Mouse (Mus musculus): ENCODE data around the gene Ccdc136.
"Not testable (repeated sequence)": the region's sequence is repeated elsewhere in the genome, so short reads cannot be mapped to it uniquely, and the experiment has no call there.

Ccdc136 gene

DNA sequence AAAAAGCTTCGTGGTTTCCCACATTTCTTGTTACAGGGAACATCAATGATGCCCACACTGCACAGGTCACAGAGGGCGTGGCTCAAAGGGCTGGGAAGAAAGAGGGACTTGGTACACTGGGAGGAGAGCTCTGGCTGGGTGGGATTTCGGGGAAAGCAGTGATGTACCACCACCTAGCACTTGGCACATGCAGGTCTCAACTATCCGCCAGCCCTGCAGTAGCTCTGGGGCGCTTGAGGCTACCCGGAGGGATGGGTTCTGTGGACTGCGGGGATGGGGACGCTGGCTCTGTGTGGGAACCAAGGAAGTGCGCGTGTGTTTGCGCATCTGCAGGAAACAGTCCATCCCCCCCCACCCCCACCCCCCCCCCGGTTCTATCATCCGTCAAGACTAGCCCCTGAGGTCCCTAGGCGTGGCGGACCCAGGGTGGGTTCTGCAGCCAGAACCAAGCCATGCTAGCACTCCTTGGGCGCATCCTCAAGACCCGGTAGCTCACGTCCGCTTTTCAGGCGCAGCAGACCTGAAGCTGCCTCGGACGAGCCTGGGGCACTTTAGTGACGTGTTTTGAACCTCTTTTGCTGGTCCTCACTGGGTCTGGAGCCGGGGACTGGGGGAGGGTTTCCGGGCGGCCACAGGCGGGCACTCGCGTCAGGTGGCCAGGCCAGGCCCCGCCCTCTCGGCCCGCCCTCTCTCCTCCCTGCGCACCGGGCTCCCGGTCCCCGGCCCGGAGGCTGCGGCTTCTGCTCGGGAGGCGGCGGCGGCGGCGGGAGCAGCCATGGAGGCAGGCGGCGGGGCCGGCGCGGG, at the start of gene Ccdc136:
Gene Ccdc136 (plus strand): TSS at position 400 of the 804 bp plus-strand sequence.
- DNase-seq (ENCODE audit: low read depth) = peak; percentile 21

DNA sequence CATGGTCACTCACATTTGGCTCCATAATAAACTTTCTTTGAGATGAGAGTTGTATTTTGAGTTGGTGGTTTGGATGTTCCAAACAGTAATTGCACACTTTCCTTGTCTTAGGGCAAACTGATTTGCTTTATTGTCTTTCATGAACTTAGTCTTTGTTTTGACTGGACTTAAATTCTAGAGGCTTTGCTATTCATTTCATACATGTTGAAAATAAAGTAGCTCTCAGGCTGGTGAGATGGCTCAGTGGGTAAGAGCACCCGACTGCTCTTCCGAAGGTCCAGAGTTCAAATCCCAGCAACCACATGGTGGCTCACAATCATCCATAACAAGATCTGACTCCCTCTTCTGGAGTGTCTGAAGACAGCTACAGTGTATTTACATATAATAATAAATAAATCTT, 49.6 kb upstream of the Ccdc136 start:
- not testable (repeated sequence) for DNase-seq (ENCODE audit: low read depth)

DNA sequence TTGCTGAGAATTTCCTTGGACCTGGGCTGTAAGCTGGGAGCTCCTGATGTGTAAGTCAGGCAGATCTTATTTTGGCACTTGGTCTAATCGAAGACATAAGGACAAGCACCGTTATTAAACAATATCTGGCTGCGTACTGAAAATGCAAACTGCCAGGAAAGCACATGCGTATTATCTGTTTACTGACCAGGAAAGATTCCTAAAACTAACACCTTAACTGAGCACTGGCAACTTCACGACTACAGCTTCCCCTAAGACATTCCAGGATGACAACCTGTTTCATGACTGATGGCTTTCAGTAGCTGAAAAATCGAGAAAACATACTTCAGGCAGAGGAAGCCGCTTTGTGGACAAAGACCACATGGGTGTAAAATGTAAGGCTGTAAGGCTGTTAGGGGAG, 48.9 kb upstream of the Ccdc136 start:
- DNase-seq (ENCODE audit: low read depth) = no peak

- DNase-seq (ENCODE audit: low read depth) = peak; percentile 96
Measured at GRCm38 (mm10) chr6:29347665-29348370, 48.3 kb upstream of the Ccdc136 start, which contains the start of gene Calu. Calu (plus strand) TSS chr6:29348069.

DNA sequence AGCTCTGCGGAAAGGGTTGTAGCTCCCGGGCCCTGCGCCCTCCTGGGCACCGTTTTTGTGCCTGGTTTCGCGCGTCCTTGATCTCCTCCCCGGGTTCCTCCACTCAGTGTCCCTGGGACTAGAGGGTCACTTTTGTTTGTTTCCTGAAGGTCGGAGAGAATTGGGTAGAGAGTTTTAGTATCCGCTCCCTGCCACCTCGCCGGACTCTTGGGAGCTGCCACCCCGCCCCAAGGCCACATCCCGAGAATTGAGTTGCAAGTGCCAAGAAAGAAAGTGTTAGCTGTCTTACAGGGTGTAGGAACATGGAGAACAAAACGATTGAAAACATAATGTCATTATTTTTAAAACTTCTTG, 47.8 kb upstream of the Ccdc136 start:
- no peak for DNase-seq (ENCODE audit: low read depth)

DNA sequence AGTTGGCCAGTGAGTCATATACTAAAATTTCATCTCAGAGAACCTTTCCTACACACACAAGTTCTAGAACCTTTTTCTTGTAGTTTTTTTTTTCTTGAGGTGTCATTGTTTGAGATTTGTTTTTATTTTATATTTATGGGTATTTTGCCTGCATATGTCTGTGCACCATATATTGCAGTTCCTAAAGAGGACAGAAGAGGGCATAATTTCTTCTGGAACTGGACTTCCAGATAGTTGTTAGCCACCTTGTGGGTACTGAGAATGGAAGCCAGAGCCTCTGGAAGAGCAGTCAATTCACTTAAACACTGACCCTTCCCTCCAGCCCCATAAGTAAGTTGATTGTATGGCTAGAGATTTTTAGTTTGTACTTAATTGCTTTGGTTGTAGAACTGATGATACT, 44.5 kb upstream of the Ccdc136 start:
- no peak for DNase-seq (ENCODE audit: low read depth)

DNA sequence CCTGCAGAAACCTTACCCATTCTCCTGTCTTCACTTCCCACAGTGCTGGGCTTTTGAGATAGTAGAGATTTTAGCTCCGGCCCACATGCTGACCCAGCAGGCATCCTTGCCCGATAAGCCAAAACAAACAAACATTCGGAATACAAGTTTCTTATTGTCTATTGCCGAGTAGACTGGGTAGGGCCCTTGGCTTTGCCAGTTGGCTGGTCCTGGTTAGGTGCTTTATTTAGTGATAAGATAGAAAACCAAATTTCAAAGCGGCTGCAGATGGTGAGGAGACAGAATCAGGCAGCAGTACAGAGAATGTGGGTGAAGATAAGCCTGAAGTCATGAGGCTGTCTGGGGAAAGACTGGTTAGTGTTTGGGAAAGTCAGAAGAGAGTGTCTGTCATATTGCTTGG, 43.3 kb upstream of the Ccdc136 start:
- DNase-seq (ENCODE audit: low read depth) = no peak

DNA sequence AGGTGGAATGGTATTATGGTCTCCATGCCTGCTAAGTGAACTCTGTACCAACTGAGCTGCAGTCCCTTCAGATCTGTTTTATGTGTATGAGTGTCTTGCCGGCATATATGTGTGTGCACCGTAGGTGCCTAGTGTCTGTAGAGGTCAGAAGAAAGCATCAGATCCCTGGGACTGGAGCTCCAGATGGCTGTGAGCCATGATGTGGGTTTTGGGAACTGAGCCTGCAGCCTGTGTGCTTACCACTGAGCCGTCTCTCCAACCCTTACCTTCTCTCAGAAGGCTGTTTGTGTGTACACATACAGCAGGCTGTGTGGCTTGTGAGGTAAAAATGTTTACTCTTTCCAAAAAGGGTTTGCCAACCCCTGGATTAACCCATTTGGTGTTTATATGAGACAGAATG, 36.7 kb upstream of the Ccdc136 start:
- DNase-seq (ENCODE audit: low read depth) = no peak

DNA sequence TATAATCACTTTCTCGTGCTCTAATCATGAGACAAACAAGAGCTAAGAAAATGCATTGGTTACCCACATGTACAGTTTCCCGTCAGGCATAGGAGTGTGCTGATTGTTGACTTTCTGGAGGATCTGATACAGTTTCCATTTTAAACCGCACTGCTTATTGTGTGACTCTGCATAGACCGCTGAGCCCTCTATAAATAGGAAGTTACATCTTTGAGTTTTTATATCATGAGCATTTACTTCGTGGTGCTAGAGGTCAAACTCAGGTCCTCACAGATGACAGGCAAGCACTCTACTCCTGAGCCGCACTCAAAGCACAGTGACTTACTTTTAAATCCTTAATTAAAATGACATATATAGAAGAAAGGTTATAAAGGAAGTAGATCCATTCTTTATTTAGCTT, 35.9 kb upstream of the Ccdc136 start:
- no peak for DNase-seq (ENCODE audit: low read depth)

DNA sequence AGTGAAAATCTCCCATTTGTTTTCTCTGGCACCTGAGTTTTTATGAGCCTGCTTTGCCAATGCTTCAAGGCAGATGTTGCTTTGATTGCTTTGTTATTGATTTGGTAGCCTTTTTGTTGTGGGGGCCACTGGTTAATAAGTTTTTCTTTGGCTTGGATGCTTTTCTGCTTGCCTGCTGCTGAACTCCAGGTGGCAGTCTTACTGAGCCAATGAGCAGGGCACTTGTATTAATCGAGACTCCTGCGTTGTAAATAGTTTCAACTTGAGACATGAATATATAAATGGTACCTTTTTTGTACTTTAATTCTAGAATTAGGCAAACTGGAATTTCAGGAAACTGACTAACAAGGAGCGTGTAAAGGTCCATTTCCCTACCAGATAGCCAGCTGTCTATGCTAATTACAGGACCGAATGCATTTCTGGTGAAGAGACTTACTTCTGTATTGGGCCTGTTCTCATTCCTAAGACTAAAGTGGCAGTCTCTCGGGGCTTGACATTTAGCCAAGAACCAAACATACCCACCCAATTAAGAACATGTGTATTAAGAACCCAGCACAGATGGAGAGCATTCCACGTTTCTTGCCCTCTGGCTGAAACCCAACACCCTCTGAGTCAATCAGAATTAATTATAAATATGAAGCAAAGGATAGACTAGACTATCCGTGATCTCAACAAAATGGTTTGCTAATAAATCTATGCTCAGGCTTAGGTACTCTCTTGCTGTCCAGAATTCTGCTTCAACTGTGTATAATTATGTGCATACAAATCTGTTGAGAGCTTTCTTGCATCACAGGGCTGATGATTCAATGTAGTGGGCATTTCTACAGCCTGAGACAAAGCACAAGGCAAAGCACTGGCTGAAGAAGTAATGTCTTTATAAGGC, 33.6 kb upstream of the Ccdc136 start:
- peak; percentile 97 for DNase-seq (ENCODE audit: low read depth)

DNA sequence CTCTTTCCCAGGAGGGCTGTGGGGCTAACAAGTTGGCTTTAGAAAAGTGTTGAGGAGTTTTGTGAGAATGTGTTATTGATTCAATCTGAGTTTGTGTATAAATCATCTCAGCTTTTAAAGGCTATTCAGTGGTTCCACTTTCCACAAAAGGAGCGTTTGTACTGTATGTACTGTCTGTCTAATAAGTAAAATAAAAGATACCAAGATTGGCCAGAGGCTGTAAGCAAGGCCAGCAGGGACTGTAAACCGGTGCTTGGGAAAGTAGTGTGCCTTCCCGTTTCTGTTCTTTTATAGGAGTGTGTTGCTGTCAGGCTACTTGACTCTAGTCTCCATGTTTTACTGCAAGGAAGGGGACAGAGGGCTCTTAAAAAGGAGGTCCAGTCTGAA, 33.0 kb upstream of the Ccdc136 start:
- no peak for DNase-seq (ENCODE audit: low read depth)

DNA sequence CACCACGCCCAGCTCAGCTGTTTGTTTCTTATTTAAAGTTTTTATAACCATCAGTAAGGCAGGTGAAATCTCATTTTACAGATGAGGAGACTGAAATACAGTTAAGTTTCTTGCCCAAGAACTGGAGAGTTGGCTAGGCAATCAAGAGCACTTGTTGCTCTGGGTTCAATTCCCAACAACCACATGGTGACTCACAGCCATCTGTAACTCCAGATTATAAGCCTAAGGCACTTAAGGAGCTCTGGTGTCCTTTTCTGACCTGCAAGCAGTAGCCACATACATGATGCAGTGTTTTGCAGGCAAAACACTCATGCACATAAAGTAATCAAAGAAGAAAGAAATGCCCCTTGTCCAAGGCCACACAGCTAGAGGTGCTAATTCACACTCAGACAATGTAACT, 30.8 kb upstream of the Ccdc136 start:
- no peak for DNase-seq (ENCODE audit: low read depth)

GRCm38 (mm10) chr6:29377386-29377785, 18.7 kb upstream of the Ccdc136 start:
- DNase-seq (ENCODE audit: low read depth) = no peak

DNA sequence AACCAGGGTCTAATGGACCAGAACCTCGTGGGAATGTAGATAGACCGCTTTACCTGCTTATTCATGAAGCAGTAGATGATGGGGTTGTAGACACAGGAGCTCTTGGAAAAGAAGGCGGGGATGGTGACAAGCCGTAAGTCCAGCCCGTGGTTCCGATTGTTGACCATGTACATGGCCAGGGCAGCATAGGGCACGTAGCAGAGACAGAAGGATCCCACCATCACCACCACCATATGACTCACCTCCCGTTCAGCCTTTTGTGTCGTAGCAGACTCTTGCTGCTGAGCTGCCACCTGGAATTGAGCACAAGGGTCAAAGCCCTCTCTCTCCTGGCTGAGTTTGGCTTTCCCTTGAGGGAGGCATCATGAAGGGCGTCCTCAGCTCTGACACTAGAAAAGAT, 17.4 kb upstream of the Ccdc136 start:
- no peak for DNase-seq (ENCODE audit: low read depth)

DNA sequence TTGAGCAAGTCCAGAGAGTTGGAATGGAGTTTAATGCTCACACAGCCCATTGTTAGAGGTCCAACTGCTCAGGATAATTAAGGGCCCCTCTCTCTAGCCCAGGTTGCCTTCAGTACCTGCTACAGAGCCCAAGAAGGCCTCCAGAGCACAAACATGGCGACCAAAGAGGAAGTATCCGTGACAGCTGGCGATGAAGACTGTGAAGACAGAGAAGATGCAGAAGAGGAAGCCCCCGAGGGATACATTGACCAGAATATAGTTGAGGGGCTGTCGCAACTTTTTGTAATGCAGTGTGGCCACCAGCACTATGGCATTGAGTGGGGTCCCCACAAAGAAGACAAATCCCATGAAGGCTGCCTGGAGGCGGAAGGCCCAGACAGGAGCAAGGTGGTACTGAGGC, 16.2 kb upstream of the Ccdc136 start:
- DNase-seq (ENCODE audit: low read depth) = no peak

GRCm38 (mm10) chr6:29382442-29382841, 13.7 kb upstream of the Ccdc136 start:
- no peak for DNase-seq (ENCODE audit: low read depth)

DNA sequence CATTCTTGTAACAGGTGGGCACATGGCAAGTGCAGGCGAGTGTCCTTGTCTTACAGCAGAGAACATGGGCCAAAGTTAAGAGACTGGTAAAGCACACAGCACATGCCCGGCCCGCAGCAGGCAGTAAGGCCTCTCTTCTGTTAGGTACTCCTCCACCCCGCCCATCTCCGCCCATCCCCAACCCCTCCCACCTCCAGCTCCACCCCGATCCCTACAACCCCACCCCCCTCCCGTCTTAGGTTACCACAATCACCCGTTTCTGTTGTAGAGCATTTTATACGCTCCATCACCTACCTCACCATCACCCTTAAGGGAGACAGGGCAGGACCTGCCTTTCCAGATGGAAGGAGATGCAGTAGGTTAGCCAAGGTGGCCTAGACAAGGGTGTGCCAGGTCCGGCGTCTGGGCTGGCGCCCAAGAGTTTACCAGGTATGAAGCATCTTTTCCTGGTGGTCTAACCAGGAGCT, 8.0 kb upstream of the Ccdc136 start, which contains the start of gene Opn1sw:
Gene Opn1sw (minus strand): TSS at position 417 of the 467 bp plus-strand sequence.
- no peak for DNase-seq (ENCODE audit: low read depth)

GRCm38 (mm10) chr6:29388606-29389080, 7.5 kb upstream of the Ccdc136 start:
- DNase-seq (ENCODE audit: low read depth) = peak; percentile 85

DNA sequence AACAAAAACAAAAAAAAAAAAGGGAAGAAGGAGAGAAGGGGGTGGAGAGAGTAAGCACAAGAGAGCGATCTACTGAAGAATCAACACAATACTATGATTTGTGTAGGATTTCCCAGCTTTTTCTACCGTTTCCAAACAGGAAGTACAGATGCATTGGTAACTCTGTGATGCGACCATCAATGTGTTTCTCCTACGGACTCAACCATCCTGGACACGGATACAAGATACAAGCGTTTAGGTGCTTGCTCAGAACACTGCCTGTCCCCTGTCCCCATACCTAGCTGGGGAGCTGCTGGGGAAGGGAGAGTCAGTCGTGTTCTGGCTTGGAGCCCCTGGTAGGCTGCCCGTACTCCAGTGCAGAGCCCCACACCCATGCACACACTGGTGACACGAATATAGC, 6.7 kb upstream of the Ccdc136 start:
- DNase-seq (ENCODE audit: low read depth) = no peak

DNA sequence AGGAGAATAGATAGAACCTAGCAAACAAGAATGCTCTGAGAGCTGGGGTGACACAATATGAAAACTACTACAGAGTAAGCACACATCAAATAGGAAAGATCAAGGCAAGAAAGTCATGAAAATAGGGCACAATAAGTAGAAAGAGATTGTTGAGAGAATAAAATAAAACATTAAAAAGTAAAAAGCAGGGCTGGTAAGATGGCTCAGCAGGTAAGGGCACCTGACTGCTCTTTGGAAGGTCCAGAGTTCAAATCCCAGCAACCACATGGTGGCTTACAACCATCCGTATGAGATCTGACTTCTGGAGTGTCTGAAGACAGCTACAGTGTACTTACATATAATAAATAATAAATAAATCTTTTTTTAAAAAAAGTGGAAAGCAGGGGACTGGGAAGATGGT, 5.6 kb upstream of the Ccdc136 start:
- not testable (repeated sequence) for DNase-seq (ENCODE audit: low read depth)

DNA sequence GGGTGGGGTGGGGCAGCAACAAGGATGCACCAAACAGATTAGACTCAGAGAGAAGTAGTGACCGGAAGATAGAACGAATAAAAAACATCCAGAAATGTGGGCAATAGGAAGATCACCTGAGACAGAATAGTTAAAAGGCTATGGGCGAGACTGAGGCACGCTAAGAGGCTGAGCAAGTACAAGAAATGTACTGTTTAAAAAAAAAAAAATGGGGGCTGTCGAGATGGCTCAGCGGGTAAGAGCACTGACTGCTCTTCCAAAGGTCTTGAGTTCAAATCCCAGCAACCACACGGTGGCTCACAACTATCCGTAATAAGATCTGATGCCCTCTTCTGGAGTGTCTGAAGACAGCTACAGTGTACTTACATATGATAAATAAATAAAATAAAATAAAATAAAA, 4.9 kb upstream of the Ccdc136 start:
- DNase-seq (ENCODE audit: low read depth) = not testable (repeated sequence)

- no peak for DNase-seq (ENCODE audit: low read depth)
Measured at GRCm38 (mm10) chr6:29391802-29392201, 4.3 kb upstream of the Ccdc136 start.

Measured in fibroblast of lung, adult 2 months (primary cell).